Mouse (Mus musculus) MEL (cell line): Measurements from ENCODE around the gene Ostm1.

ENCODE experiments used
- CHD1 ChIP-seq: IDR thresholded peaks from 2 replicates; pipeline ENCODE4 v1.6.1; 2012; ENCODE audit warnings: low read depth, mild to moderate bottlenecking, inconsistent platforms, low read length, improper control_type of control experiment
- CTCF ChIP-seq, 3 experiments: IDR thresholded peaks in 2 of 3; conservative IDR thresholded peaks in 1 of 3; 2 replicates each; pipeline ENCODE4 v1.5.1; 2011 to 2012; ENCODE audit warnings: low read length in 3 of 3, low read depth in 2 of 3, mild to moderate bottlenecking in 2 of 3, improper control_type of control experiment in 1 of 3, inconsistent platforms in 1 of 3, mixed read lengths in 1 of 3, moderate library complexity in 1 of 3; ENCODE audit not compliant: control insufficient read depth in 1 of 3, insufficient read depth in 1 of 3, poor library complexity in 1 of 3, severe bottlenecking in 1 of 3
- MXI1 ChIP-seq: IDR thresholded peaks from 2 replicates; pipeline ENCODE4 v1.6.1; 2011; ENCODE audit warnings: mild to moderate bottlenecking, low read depth, low read length, improper control_type of control experiment
- NELFE ChIP-seq: IDR thresholded peaks from 2 replicates; pipeline ENCODE4 v1.6.1; 2011; ENCODE audit warnings: low read depth, low read length, improper control_type of control experiment
- POLR2A ChIP-seq, 2 experiments: IDR thresholded peaks; 2 replicates each; pipeline ENCODE4 v1.6.1; 2011 to 2012; ENCODE audit warnings: low read length in 2 of 2, mild to moderate bottlenecking in 2 of 2, control low read depth in 1 of 2, improper control_type of control experiment in 1 of 2, low read depth in 1 of 2, moderate library complexity in 1 of 2; ENCODE audit not compliant: control insufficient read depth in 1 of 2, insufficient read depth in 1 of 2, poor library complexity in 1 of 2
- RAD21 ChIP-seq: IDR thresholded peaks from 2 replicates; pipeline ENCODE4 v1.6.1; 2011; ENCODE audit warnings: mild to moderate bottlenecking, low read depth, low read length, improper control_type of control experiment
- SMC3 ChIP-seq: IDR thresholded peaks from 2 replicates; pipeline ENCODE4 v1.6.1; 2011; ENCODE audit warnings: low read depth, low read length, improper control_type of control experiment
- TCF12 ChIP-seq: IDR thresholded peaks from 2 replicates; pipeline ENCODE4 v1.6.1; 2014; ENCODE audit warnings: low read depth, mild to moderate bottlenecking, inconsistent platforms, low read length, improper control_type of control experiment, moderate library complexity

DNA sequence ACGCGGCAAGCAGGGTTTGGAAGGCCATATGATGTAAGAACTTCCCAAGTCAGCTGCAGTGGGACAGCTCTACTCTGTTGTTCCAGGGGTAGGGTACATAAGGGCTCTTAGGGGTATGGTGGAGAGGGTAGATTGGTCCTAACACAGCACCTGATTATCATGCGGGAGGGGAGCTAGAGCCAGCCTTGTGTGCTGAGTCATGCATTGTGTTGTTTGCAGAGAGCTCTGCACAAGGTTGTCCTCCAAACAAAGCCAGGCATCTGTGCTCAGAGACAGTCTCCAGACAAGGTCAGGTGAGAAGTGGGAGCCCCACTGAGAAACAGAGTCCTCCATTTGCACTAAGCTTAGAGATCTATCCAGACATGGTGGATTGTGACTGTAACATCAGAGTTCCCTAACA lies 37.1 kb upstream of the Ostm1 start:
- TF ChIP-seq RAD21 (no peak), MXI1 (no peak), CTCF (IDR thresholded peaks at IDR 0.05 in 2 of 3, conservative IDR thresholded peaks at IDR 0.05 in 1 of 3; ENCODE audit: control insufficient read depth in 1 of 3, insufficient read depth in 1 of 3, low read depth in 2 of 3, low read length in 3 of 3, poor library complexity in 1 of 3, severe bottlenecking in 1 of 3) (no peak), NELFE (no peak), TCF12 (no peak), POLR2A (IDR thresholded peaks at IDR 0.05; ENCODE audit: control insufficient read depth in 1 of 2, insufficient read depth in 1 of 2, low read depth in 1 of 2, low read length in 2 of 2, poor library complexity in 1 of 2) (no peak), CHD1 (no peak), SMC3 (no peak)
